Mouse (Mus musculus) mouse embryonic stem cell (cell line): Measurements from ENCODE around the gene Cd59b.
"Not testable (repeated sequence)": the region's sequence is repeated elsewhere in the genome, so short reads cannot be mapped to it uniquely, and the experiment has no call there.

Source experiments
- in situ Hi-C, 2 experiments: fragments of 300-500 bp; cut with MboI; formaldehyde crosslinking; loops; 1 replicate in 1 of 2; 3 replicates in 1 of 2; pipeline ENCODE4 v1.14.3; 2019 to 2020; ENCODE audit warnings: low sequenced_read_pairs in 2 of 2, low pct_unique_long_range_greater_than_20kb in 1 of 2, mixed read lengths in 1 of 2; ENCODE audit not compliant: unreplicated experiment in 1 of 2

Cd59b gene

GRCm38 (mm10) chr2:104058381-104058780 is 11.3 kb upstream of the Cd59b start:
- in situ Hi-C loops: no loop called here

GRCm38 (mm10) chr2:104058954-104059353 is 10.7 kb upstream of the Cd59b start:
- in situ Hi-C loops: no loop called here

GRCm38 (mm10) chr2:104059786-104060185 is 9.9 kb upstream of the Cd59b start:
- in situ Hi-C loops: no loop called here

GRCm38 (mm10) chr2:104060996-104061395 is 8.7 kb upstream of the Cd59b start:
- in situ Hi-C loops: no loop called here

GRCm38 (mm10) chr2:104062665-104063064 is 7.0 kb upstream of the Cd59b start:
- in situ Hi-C loops: no loop called here

GRCm38 (mm10) chr2:104064152-104064551 is 5.5 kb upstream of the Cd59b start:
- in situ Hi-C loops: no loop called here

- in situ Hi-C loops: not testable (repeated sequence)
Observed at GRCm38 (mm10) chr2:104065526-104065925, 4.1 kb upstream of the Cd59b start, which contains the start of gene Gm10912. TSS of gene Gm10912 (plus strand) at chr2:104065826.

- in situ Hi-C loops: not testable (repeated sequence)
Observed at GRCm38 (mm10) chr2:104068450-104068849, 1.2 kb upstream of the Cd59b start, which contains the start of gene Gm10799. TSS of gene Gm10799 (minus strand) at chr2:104068550.

- in situ Hi-C loops: not testable (repeated sequence)
Observed at GRCm38 (mm10) chr2:104078285-104078684, 8.6 kb downstream of the Cd59b start.

GRCm38 (mm10) chr2:104081436-104082050 is 11.9 kb downstream of the Cd59b start:
- in situ Hi-C loops: not testable (repeated sequence)

GRCm38 (mm10) chr2:104082474-104082873 is 12.8 kb downstream of the Cd59b start:
- in situ Hi-C loops: no loop called here

GRCm38 (mm10) chr2:104084027-104084426 is 14.4 kb downstream of the Cd59b start:
- in situ Hi-C loops: not testable (repeated sequence)

- in situ Hi-C loops: not testable (repeated sequence)
Observed at GRCm38 (mm10) chr2:104087562-104087961, 17.9 kb downstream of the Cd59b start.

GRCm38 (mm10) chr2:104093305-104093704 is 23.7 kb downstream of the Cd59b start:
- in situ Hi-C loops: no loop called here

- in situ Hi-C loops: no loop called here
Observed at GRCm38 (mm10) chr2:104095741-104096213, 26.1 kb downstream of the Cd59b start, which contains the start of gene Cd59a. TSS of gene Cd59a (plus strand) at chr2:104095801.

- in situ Hi-C loops: no loop called here
Observed at GRCm38 (mm10) chr2:104096256-104096655, 26.6 kb downstream of the Cd59b start.

GRCm38 (mm10) chr2:104096796-104097195 is 27.1 kb downstream of the Cd59b start:
- in situ Hi-C loops: not testable (repeated sequence)

GRCm38 (mm10) chr2:104097396-104097795 is 27.7 kb downstream of the Cd59b start:
- in situ Hi-C loops: not testable (repeated sequence)

- in situ Hi-C loops: no loop called here
Observed at GRCm38 (mm10) chr2:104098529-104099230, 29.0 kb downstream of the Cd59b start.

GRCm38 (mm10) chr2:104099231-104099585 is 29.6 kb downstream of the Cd59b start:
- in situ Hi-C loops: no loop called here
